Mouse (Mus musculus) gastrocnemius, adult 2 months (tissue): ENCODE measurements around the gene Sae1. TPM values are rescaled to one million over a fixed set of nuclear protein-coding genes. Genes with fewer than 3 reads are reported as not detected.

Source experiments
- DNase-seq: peaks from one replicate; pipeline ENCODE4 v3.0.0; 2022
- H3K27ac ChIP-seq: fragments of 200-600 bp; 2 replicates; pipeline ENCODE4 v1.8.1; 2022; ENCODE audit warnings: mild to moderate bottlenecking
- H3K4me3 ChIP-seq: fragments of 200-600 bp; 2 replicates; pipeline ENCODE4 v1.8.1; 2022; ENCODE audit warnings: mild to moderate bottlenecking, moderate library complexity
- CTCF ChIP-seq: fragments of 200-600 bp; IDR thresholded peaks from 2 replicates; pipeline ENCODE4 v1.8.1; 2022; ENCODE audit warnings: antibody characterized with exemption, mild to moderate bottlenecking, moderate library complexity
- intact Hi-C: fragments of 180-260 bp; cut with DNase I; formaldehyde crosslinking; loops from one replicate; pipeline ENCODE4 v1.15.1; 2025
- total RNA-seq, 2 experiments: library from RNA; stranded (reverse); gene quantifications; 2 replicates each; pipeline ENCODE4 v1.2.3; 2021

Gene Sae1
- total RNA-seq, 2 experiments from 2014 or later: 21.6 to 34.8 TPM

GRCm38 (mm10) chr7:16273081-16273765, 114.4 kb downstream of the Sae1 start, which contains the start of gene Inafm1:
TSS of gene Inafm1 (minus strand) at chr7:16273617.
- no peak for TF ChIP-seq CTCF
- intact Hi-C loops: no loop called here
- Histone ChIP-seq H3K4me3 (peak within 1 kb of the TSS; percentile 88), H3K27ac (peak within 1 kb of the TSS; percentile 83)
- DNase-seq: peak; percentile 91

- Histone ChIP-seq H3K4me3 (peak overlapping the region; percentile 88), H3K27ac (peak overlapping the region; percentile 83)
- DNase-seq: peak; percentile 76
- peak; percentile 12; the same call in 1 of the 2 replicates for TF ChIP-seq CTCF
- intact Hi-C loops: no loop called here
Observed at GRCm38 (mm10) chr7:16272681-16273080, 114.9 kb downstream of the Sae1 start.

- no peak for DNase-seq
- no peak overlapping the region for H3K27ac ChIP-seq
- H3K4me3 ChIP-seq: no peak overlapping the region
- intact Hi-C loops: no loop called here
- no peak for TF ChIP-seq CTCF
Observed at GRCm38 (mm10) chr7:16271139-16271538, 116.5 kb downstream of the Sae1 start.

Other genes starting within 250 kb of the Sae1 start
- gene Meis3, start 212.7 kb downstream of the Sae1 start, total RNA-seq: 1 to 10 TPM; 1.5 to 2.0 TPM
- gene Dhx34, start 165.8 kb downstream of the Sae1 start, total RNA-seq: 1 to 10 TPM; 3.8 to 4.4 TPM
- gene C5ar2, start 143.7 kb downstream of the Sae1 start, total RNA-seq: under 1 TPM; 0.18 to 0.39 TPM
- gene C5ar1, start 128.3 kb downstream of the Sae1 start, total RNA-seq: 1 to 10 TPM; 1.6 to 2.4 TPM
- gene Inafm1, start 114.2 kb downstream of the Sae1 start, total RNA-seq: 10 to 100 TPM; 15.7 to 15.8 TPM
- gene Ccdc9, start 101.0 kb downstream of the Sae1 start, total RNA-seq: 10 to 100 TPM; 41.0 to 42.1 TPM
- 1 to 10 TPM; 1.4 to 2.9 TPM for gene Bbc3, start 79.4 kb downstream of the Sae1 start, total RNA-seq
- gene Zc3h4, start 13.1 kb upstream of the Sae1 start, total RNA-seq: 10 to 100 TPM; 29.9 to 32.0 TPM
- 10 to 100 TPM; 49.2 to 50.0 TPM for gene Tmem160, start 65.0 kb upstream of the Sae1 start, total RNA-seq
- not detected for gene Npas1, start 89.9 kb upstream of the Sae1 start, total RNA-seq
- 10 to 100 TPM; 19.3 to 20.6 TPM for gene Arhgap35, start 227.2 kb upstream of the Sae1 start, total RNA-seq